Mouse (Mus musculus): ENCODE data around the gene Sytl3.
A peak's percentile ranks its signal among the peaks of the same experiment; 100 is the strongest.

Gene Sytl3

DNA sequence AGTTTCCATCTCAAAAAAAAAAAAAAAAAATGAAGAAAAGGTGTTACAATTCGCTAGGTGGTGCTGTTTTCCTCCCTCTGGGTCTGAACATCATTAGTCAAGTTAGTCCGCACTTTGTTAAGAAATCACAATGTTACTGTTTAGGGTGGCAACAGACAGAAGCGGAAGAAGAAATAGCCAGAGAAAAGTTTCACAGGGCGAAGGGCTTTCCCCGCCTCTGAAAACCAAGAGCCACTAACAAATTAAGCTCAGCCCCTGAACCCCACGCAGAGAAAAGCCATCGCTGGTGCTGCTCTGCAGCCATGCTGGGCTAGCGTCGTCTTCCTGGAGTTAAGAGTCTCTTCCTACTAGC, 119.4 kb downstream of the Sytl3 start:
- DNase-seq (ENCODE audit: low spot score in 2 of 2) = no peak

DNA sequence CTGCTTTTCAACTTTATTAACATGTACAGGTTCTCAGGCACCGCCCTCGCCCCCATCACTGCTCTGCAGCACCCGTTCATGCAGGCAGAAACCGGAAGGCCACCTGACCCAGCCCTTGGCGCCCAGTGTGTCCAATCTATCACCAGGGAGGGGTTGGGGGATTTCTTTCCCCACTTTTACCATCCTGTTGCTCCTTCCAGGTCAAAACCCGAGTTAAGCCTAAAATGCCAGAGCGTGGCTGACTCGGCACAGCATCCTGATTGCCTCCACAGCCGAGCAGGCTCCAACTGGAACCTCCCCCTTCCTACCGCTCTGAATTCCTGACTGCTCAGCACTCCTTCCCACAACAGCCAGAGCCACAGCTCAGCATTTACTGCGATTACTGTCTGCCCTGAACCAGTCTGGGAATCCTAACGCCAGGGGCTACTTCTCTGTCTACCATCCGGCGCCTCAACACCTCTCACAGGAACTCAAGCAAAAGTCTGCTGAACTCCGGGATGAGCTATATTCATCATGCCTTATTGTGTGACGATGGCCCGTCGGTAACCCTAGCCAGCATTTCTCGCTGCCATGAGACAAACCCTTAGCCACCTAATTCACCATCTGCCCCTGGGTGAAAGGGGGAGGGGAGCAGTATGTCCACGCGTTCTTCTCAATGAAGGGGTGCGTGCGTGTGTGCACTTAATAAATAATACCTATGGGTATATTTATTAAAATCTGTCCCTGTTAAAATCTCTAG, 120.0 kb downstream of the Sytl3 start:
- no peak for DNase-seq (ENCODE audit: low spot score in 2 of 2)

DNA sequence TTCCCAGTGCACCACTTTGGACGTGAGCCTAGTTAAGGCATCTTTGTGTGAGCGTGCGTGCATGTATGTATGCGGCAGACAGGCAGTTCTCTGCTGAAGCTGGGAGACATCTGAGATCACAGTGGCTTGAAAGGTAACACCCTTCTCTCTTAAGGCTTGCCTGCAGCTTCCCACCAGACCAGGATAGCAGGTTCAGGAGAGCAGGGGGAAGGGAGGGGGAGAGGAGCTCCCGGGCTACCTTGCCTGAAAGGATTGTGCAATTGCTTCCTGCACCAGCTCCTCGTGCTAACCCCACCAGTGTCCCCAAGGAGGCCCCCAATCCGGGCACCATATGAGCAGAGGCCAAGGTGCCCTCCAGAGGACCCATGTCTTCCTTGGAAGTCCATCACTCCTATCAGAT, 120.7 kb downstream of the Sytl3 start:
- DNase-seq (ENCODE audit: low spot score in 2 of 2) = no peak

DNA sequence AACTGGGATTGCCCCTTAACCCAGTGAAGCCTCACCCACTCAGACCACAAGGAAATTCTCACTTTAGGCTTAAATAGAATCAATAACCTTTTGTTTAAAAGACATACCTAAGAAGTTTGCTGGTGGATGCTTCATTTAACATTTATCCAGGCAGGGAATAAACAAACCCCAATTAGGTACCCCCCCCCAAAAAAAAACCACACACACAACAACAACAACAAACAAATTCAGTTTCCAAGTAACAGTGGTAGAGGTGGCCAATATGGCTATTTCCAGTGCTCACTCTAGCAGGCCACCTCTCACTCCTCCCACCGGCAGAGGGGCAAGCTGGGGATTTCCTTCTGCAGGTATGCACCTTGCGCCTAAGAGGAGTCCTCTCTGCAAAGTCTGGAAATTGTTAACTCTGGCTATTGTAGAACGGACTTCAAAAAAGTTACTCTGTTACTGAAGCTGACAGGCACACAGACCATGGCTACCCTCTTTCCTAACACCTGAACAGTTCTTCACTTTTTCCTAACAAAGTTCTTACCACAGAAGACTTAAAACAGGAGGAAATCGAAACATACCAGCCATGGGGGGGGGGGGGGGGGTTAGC, 121.7 kb downstream of the Sytl3 start:
- DNase-seq (ENCODE audit: low spot score in 2 of 2) = no peak

DNA sequence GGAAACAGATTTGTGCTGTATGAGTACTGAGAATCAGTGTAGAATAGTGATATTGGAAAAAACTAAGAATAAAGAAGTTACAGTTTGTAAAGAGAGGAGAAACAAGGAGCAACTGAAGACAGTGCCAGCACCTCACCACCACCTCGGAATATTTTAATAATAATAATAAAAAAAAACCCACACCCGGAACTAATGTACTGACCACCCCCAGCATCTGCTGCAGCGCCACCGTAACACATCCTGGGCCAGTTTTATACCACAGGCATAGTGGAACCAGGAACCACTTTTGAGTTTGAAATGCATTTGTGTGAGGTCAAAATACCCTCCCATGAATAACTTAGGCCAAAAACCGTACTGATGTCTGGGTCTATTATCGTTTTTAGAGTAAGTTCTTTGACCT, 122.4 kb downstream of the Sytl3 start:
- DNase-seq (ENCODE audit: low spot score in 2 of 2) = no peak

DNA sequence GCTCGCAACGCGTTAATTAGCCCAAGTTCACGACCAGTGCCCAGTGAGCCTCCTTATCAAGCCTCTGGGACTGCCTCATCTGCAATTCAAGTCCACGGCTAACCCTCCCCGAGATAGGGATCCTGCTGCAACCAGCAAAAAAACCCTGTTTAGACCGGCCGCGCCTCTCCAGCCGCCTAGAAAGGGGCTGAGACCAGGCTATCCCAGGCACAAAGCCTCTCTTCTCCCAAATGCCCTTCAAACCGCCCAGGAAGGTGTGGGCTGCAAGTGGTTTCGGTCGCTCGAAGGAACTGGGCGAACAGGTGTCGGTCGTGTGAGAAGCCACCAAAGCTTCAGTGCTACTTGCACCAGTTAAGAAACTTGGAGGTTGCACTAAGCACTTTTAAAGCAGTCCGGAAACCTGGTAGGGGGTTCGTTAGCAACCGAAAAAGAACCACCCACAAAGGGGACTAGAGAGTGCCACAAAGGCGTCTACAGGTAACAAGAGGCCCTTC, 123.2 kb downstream of the Sytl3 start:
- no peak for DNase-seq (ENCODE audit: low spot score in 2 of 2)

DNA sequence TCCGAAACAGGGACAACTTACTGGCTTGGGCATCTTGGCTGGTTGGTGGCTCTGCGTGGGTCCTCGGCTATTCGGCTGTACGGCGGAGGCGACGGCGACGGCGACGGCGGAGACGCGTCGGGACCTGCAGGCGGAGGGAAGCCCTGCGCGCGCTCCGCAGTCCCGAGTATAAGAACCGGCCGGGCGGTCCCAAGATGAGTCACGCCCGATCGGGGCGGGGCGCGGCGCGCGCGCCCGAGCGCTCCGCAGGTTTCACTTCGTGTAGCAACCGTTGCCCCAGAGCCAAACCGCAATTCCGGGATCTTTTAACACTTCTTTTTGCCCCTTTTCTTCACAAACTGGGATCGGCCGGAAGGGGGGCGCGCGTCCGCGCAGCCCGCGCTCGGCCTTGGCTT, 123.7 kb downstream of the Sytl3 start, which contains the start of gene Ezr:
Ezr (minus strand) TSS at position 174 of the 395 bp plus-strand sequence.
- DNase-seq (ENCODE audit: low spot score in 2 of 2) = peak; percentile 42 to 66

DNA sequence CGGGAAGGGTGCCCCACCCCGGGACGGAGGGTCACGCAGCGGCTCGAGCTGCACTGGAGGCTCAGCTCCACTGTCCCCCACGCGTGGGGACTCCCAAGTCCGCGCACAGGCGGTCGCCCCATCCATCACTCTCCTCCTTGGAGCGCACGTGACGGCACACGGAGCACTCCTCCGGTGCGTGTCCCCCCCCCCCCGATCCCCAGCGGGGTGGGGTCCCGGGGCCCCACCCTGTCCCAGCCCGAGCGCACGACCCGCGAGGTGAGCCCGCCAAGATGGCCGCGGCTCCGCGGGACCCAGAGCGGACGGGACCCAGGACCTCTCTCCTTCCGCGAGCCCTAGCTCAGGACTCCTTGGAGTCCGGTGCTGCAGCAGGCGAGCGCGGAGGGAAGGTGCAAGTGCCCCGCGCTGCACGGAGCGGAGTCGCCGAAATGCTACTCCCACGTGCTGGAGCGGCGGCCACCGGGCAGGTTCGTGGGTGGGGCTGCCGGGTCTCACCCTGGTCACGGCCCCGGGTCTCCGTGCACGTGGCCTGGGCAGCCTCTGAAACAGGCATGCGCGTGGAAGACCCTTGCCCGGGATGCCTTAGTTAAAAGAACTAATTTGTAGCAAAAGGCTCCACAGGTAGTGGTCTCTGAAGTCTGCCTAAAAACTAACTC, 124.2 kb downstream of the Sytl3 start:
- no peak for DNase-seq (ENCODE audit: low spot score in 2 of 2)

DNA sequence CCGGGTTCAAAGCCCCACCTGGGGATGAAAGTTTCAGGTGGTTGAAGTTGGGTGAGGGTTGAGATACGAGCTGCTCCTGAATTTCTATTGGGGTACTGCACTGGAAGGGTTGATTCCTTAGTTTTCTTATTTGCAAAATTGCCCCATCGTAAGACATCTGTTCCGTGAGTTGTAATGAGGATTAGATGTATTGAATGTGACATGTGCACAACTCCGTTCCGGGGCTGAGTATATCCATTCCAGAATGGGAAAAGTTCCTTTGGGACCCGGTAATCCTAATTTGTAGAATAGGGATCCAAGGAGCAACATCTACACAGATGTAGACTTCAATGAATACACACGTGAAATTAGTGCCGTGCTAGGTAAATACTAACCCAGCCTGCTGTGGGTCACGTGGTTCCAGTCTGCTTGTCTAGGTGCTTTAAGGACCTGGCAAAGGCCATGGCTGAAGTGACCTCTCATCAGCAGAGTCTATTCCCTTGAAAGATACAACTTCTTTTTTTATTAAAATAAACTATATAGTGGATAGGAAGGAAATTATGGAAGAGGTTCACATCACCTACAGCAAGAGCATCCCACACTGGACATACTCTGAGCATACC, 125.0 kb downstream of the Sytl3 start:
- no peak for DNase-seq (ENCODE audit: low spot score in 2 of 2)

DNA sequence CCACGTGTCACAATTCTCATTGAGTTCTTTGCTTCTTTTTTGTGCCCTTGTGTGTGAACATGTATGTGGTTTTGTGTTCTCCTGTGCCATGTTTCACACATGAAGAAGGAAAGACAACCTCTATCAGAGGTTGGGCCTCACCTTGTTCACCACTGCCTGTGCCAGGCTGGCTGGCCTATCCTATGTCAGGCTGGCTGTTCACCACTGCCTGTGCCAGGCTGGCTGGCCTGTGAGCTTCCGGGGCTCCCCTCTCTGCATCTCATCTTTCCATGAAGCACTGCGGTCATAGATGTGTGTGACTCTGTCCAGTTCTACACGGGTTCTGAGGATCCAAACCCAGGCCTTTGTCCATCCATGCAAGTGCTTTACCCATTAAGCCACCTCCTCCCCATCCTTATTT, 128.3 kb downstream of the Sytl3 start:
- DNase-seq (ENCODE audit: low spot score in 2 of 2) = no peak

Data from frontal cortex, postnatal 14 days (tissue).